Mouse (Mus musculus) lung, postnatal 0 days (tissue): ENCODE measurements at regions not wholly inside any gene's neighbourhood (a gene's known extent, or its start where the extent isn't known, plus 50 kb on each side); places are given as distances from the start of the nearest gene placed in this dataset.

Experiments
- CTCF ChIP-seq: IDR thresholded peaks from 2 replicates; pipeline ENCODE4 v1.5.1; 2016; ENCODE audit warnings: antibody characterized with exemption, mild to moderate bottlenecking
- EP300 ChIP-seq: IDR thresholded peaks from 2 replicates; pipeline ENCODE4 v1.6.1; 2016; ENCODE audit warnings: antibody characterized with exemption, mild to moderate bottlenecking, control low read depth

DNA sequence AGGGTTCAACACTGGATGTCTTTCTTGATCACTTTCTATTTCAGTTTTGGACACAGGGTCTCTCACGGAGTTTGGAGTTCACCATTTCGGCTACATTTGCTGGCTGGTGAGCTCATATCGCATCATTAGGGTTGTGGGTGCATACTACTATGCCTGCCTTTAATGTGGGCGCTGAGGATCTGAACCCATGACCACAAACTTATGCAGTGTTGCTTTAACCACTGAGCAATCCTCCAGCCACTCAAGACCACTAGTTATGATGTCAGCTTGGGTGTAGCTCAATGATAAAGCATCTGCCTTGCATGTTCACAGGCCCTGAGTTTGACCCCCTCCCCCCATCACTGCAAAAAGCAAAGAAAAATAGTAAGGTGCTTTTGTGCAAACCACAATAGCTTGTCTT, 178.8 kb upstream of the Ado start:
- TF ChIP-seq CTCF (no peak), EP300 (no peak)
